Mouse (Mus musculus) cerebellum, adult (tissue): Measurements from ENCODE around the gene Rtn2.
"Not testable (repeated sequence)": the region's sequence is repeated elsewhere in the genome, so short reads cannot be mapped to it uniquely, and the experiment has no call there.

ENCODE experiments used
- ATAC-seq: cut with Nextera tagmentation; 2 replicates; pipeline ENCODE4 v1.9.2; 2017; ENCODE audit warnings: mild to moderate bottlenecking, moderate library complexity, mixed read lengths; ENCODE audit not compliant: insufficient number of reproducible peaks, low FRiP score, low TSS enrichment

Gene Rtn2

DNA sequence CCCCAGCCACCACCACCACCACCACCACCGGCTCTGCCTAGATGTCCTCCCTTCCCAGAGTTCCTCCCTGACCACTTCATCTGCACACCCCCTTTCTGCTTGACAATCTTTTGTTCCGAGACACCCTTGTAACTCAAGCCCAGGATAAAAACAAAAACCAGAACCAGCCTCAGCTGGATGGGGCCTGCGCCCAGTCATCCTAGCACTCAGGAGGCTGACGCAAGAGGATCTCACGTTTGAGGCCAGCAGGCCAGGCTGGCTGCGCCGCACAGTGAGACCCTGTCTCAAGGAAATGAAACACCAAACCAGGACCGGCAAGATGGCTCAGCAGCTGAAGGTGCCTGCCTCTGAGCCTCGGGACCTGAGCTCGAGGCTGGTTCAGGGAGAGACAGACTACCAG, 15.4 kb upstream of the Rtn2 start:
- no peak for ATAC-seq

DNA sequence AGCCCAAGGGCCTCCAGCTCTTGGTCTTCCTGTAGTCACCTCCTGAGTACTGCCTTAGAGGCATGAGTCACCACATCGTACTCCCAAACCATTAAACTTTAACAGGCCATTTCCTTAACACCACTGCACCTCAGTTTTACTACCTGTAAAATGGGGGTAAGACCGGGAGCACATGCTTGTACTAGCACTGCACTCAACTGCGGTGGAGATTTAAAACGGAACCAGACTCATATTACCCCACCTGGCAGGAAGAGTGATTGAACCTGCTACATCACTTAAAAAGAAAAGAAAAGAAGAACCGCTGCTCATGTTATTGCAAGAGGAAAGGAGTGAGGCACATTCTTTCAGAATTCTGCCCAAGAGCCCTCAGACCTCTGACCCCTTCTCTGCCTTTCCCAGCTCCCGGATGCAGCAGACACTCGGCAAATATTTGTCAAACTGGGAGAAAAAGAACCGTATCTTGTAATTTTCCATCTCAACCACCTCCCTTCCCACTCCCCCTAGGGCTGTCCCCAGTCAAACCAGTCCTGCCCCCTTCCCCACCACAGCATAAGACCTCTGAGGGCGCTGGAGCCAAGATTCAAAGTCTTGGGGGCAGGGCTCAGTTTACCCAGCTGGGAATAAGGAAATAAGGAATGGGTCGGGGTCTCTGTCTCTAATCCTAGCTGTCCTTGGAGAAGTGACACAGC, 13.3 kb upstream of the Rtn2 start:
- ATAC-seq = no peak

DNA sequence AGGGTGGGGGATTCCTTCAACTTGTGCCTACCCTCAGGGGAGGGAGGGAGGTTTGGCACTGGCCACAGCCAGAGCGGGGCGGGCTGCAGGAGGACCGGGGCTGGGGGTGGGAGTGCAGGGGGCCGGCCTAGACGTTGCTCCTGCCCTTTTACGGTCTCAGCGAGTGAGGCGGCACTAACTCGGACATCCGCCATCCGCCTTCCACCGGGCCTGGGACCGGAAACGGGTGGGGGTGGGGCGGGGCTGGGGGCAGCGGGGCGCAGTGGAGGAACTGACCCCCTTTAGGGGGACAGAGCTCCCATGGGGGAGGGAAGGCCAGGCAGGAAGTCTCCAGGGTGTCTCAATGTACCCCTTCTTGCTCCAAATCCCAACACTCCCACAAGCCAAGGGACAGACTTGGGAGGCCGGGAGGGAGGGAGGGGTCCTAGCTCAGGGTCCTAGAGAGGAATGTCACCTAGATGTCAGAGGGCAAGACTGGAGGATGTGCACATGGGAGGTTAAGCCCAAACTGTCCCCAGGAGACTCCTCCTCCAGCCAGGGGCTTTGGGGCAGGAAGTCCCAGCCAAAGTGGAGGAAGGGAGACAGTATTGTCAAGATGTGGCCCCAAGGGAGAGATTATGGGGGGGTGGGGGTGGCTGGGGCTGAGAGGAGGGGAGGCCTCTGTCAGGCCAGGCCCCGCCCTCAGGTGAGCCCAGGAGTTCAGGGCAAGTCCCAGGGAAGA, 12.5 kb upstream of the Rtn2 start:
- ATAC-seq = no peak

DNA sequence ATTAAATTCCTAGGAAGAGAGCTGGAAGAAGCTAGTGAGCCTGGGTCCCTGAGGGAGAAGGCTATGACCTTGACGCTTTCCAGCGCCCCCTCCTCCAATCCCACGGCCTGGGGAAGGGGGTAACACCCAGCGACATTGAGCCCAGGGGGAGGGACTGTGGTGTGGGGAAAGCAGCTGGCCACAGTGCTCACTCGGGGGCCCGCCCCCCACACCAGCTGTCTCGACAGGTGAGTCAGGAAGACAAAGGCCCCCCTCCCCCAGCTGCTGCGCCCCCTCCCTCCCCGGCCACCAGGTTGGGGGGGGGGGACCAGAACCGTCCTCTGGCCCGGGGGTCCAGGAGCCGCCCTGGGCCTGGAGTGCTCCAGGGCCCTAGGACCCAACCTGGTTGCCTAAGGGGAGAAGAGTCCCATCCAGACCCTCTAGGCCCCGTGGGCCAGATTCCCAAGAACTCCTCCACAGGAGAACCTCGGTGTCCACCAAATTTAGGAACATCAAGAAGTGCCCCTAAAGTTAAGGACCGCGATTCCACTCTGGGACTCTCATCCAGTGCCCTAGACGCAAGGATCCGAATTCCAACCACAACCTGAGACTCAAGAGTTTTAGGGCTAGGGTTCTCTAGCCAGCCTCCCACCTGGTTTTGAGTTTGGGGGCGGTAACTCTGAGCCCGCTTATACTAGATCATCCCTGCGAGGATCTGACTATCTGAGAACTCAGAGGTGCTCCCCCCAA, 11.8 kb upstream of the Rtn2 start:
- no peak for ATAC-seq

DNA sequence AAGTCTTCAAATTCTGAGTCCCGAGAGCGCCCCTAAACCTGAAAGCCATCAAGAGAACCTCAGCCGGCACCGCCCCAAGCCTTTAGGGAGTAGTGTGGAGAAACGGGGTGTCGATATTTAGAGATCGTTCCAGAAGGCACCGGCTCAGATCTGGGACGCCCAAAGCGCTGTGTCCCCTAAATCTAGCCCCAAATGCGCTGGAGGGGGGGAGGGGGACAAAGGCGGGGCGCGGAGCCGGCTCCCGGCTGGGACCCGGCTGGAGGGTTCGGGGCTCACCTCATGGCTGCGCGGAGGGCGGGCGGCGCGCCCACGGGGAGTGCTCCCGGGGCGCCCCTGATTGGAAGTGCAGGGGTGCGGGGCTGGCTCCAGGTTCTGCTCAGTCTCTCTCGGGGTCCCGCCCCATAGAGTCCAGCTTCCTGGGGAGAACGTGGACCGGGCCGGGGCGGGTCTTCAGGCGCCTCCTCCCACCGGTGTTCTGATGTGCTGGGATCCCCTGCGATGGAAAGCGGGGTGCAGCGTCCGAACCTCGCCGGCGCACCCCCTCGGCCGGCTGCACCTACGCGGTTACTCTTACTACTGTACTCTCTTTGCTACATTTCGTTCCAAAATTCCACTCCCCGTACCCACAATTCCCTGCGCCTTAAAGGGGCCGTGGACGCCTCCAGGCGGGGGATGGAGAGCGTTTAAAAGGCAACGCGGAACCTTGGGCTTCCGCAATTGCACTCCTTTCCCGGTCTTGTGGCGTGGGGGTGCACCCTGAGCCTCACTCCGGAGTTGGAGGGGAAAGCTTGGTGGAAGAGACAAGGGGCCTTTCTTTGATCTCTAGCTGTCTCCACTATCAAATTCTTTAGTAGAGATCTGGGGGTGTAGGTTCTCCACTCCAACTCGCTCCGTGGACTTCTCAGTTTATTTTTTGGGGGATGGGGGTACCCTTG, 10.9 kb upstream of the Rtn2 start, which contains the start of gene Vasp:
TSS of gene Vasp (minus strand) at position 580 of the 935 bp plus-strand sequence.
- ATAC-seq = peak; percentile 63; the same call in 1 of the 2 replicates

DNA sequence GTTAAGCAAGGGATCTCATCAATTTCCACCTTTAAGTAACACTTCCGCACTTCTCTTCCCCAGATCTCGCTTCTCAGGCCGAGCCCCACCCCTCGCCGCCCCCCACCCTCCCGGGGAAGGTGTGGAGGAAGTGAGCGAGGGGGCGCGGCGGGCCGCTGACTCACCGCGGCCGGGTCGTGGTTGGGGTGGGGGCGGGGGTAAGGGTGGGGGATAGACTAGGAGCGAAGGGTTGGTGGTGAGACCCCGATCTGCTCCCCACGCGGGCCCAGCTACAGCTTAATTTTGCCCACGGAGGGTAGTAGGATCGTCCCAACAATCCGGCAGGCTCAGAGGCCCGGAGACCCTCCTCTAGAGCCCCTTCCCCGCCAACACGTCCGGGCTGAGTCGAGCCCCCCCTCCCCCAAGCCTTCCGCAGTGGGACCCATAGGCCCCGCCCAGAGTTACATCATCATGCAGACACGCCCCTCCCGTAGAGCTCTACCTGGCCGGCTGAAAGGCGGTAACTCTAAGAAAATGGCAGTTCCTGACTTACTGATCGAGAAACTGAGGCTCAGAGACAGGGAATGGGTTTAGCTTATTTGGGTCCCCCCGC, 10.2 kb upstream of the Rtn2 start:
- ATAC-seq = peak; percentile 37; the same call in 1 of the 2 replicates

DNA sequence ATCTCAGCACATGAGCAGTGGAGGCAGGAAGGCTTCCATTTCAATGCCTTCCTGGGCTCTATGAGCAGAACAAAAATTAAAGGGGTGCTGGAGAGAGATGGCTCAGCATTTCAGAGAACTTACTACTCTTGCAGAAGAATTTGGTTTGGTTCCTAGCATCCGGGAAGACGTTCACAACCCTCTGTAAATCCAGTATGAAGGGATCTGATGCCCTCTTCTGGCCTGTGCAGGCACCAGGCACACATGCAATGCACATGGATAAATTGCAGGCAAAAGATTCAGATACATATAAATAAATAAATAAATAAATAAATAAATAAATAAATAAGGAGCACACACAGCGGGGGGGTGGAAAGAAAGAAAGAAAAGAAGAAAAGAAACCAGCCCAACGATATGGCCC, 6.2 kb upstream of the Rtn2 start:
- ATAC-seq = no peak

DNA sequence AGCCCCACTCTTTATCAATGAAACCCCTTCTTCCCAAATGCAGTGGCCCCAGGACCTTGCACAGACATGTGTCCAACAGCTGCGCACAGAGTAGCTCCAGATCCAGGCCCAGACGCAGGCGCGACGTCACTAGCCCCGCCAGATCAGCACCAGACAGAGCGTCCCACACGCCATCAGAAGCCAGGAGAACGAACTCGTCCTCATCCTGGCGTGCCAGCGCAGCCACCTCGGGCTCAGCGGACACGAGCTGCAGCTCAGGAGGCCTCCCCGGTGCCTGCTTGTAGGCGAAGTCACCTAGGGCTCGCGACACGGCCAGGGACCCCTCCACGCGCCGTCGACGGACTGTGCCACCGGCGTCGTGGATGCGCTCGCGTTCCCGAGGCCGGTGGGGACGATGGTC, 3.4 kb upstream of the Rtn2 start:
- ATAC-seq = no peak

DNA sequence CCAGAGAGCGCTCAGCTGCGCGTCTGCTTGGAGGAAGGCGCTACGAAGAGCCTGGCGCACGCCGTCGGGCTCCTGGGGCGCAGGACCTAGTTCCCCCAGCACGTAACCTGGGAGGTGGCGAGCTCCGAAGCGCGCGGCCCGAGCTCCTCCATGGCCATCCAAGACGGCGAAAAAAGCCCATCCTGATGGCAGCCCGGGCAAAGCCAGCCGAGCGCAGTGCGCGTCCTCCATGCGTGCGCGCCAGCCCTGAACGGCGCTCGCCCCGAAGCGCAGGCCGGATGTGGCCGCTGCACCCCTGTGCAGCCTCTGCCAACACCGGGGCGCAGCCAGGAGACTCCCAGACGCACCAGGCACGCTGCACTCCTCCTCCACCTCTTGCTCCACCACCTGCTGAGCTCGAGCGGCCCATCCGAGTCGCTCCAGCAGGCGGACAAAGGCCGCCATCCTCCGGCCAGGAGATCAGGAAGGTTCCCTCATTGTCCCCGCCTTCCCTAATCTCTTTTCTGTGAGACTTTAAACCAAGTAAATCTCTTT, 2.8 kb upstream of the Rtn2 start, which contains the start of gene Ppm1n:
TSS of gene Ppm1n (minus strand) at position 484 of the 534 bp plus-strand sequence.
- ATAC-seq = no peak

DNA sequence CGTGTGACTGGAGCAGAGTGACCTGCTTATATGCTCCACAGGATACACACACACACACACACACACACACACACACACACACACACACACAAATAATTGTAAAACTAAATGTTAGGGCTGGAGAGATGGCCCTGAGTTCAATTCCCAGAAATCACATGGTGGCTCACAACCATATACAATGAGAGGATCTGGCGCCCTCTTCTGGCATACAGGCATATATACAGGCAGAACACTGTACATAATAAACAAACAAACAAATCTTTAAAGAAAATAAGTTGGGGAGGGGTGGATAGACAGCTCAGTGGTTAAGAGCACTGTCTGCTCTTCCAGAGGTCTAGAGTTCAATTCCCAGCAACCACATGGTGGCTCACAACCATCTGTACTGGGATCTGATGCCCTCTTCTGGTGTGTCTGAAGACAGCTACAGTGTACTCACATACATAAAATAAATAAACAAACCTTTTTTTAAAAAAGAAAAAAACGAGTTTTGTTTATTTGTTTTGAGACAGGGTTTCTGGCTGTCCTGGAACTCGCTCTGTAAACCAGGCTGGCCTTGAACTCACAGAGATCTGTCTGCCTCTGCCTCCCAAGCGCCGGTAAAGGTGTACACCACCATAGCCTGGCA, 632 bp upstream of the Rtn2 start:
- not testable (repeated sequence) for ATAC-seq

DNA sequence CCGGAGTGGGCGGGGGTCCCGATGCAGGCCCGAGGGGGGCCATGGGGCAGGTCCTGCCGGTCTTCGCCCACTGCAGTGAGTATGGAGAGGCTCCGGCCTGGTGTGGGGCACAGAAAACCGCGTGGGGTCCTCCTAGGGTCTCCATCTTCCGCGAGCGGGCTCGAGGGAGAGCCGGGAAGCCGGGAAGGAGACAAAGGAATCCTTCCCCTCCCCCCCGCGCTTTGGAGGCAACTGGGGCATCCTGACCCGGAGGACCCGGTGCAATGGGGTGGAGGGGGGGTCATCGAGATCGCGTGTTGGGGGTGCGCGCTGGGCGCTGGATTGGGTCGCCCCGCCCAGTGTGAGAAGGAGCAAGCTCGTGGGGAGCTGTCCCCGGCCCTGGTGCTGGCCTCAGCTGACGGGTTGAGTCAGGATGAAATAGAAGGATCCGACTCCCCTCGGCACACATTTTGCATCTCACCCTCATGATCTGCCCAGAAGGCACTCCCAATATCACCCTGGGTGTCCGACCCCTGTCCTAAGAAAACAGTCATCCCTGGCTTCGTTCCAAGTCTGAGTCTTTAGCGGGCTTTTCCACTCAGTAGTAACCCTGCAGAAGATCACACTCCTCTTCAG, 474 bp downstream of the Rtn2 start:
- ATAC-seq = peak; percentile 43; the same call in 1 of the 2 replicates

DNA sequence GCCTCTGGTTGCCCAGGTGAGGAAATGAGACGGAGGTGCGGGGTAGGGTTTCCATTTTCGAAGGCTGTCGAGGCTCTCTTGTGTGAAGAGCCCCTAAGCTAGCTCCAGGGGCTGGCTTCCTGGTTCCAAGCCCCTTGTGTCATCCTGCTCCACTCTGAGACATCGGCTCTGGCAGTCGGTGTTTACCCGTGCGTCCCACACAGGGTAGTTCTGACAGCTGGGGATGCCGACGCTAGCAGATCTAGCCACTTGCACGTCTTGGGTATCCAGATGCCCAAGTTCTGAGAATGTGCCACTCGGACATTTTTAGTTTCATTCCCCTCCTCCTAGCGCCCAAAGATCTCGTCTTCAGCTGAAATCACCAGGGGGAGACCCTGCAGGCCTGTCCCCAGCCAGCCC, 981 bp downstream of the Rtn2 start:
- ATAC-seq = no peak

DNA sequence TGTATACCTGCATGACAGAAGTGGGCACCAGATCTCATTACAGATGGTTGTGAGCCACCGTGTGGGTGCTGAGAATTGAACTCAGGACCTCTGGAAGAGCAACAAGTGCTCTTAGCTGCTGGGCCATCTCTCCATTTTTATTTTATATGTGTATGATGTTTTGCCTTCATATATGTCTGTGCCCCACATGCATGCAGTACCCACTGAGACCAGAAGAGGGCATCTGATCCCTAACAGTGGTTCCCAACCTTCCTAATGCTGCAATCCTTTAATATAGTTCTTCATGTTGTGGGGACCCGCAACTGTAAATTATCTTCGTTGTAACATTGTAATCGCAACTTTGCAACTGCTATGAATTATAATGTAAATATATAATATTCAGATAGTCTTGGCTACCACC, 2.3 kb downstream of the Rtn2 start:
- ATAC-seq = no peak

DNA sequence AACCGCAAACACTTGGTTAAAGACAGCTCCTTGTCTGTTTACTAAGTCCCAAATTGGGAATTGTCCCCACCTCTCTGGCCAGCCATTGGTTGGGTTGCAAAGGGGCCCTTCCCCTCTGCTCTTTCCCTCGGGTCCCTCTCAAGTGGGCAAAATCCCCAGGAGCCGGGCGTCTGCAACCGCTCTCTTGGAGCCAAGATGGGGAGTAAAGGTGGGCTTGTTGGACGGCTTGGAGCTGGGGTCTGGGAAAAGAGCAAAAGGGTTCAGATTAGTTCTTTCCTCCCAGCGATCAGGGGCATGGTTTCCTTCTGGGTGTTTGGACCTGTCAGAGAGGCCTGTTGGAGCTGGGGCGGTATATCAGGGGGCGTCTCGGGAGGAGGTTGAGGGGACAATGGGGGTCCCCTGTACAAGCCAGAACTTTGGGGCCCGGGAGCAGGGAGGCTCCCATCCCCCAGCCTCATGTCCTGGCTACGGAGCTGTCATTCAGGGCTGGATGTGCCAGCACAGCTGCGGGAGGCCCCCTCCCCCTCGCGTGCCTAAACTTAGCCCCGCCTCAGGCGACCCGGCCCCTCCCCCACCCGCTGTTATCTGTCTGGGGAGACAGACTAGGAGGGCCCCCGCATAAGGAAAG, 8.7 kb downstream of the Rtn2 start:
- ATAC-seq = no peak

DNA sequence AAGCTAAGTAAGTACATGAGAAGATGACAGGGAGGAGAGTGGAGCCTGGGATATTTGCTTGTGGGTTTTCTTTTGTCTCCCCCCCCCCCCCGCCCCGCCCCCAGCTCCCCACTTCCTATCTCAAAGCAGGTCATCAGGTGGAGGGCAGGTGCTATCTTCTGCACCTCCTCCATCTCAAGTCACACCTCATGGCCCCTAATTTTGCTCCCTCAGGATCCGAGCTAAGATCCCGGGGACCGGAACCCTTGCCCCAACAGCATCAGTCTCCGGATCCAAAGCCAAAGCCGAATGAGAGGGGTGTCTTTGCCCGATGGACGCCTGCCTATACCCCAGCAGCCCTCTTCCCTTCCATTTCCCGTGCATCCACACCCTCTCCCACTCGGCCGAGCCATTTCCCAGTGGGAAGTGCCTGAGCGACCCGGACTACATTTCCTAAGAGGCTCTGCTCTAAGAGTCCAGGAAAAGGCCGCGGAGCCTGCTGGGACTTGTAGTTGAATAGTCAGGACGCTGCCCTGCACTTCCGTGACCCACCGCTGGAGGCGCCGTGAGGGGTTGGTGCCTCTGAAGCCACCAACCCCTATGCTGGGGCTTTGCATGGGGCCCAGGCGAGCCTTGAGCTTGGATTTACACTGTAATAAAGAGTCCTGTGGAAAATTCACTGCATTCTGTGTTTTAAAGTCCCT, 13.2 kb downstream of the Rtn2 start:
- ATAC-seq = peak; percentile 86

DNA sequence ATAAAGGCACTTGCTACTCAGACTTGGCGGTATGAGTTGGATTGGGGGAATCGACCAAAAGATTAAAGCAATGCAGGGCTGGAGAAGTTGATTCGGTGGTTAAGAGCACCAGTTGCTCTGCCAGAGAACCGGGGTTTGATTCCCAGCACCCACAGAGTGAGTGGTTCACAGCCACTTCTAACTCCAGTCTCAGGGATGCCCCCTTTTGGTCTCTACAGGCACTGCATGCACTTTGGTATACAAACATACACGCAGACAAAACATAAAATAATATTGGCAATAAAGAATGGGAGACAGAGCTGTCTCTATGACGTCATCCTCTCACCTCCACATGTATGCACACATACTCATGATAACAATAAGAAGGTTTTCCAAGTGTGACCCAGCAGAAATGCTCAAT, 14.6 kb downstream of the Rtn2 start:
- ATAC-seq = no peak

DNA sequence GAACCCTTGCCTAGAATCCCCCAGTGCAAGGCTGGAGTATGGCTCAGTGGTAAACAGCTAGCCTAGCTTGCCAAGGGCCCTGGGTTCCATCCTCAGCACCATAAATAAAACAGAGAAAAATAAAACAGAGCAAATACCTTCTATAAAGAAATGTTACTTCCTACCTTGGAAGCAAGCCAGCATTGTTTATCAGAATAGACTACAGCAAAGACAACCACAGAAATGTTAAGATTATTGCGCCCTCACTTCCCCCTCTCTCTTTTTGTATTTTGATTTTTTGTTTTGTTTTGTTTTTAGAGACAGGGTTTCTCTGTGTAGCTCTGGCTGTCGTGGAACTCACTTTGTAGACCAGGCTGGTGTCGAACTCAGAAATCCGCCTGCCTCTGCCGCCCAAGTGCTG, 15.4 kb downstream of the Rtn2 start:
- no peak for ATAC-seq

DNA sequence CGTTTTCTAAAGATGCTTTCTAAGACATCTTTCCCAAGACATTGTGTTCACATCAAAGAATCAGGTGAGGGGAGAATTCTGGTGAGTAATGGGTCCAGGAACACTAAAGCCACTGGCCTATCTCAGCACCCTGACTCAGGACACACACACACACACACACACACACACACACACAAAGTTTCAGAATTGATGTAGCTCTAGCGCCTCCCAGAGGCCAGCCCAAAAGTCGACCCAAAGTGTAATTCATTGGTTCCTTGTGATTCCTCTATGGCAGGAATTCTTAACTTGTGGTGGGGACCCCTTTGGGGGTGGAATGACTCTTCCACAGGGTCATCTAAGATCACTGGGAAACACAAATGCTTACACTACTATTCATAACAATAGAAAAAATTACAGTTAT, 16.8 kb downstream of the Rtn2 start:
- no peak for ATAC-seq
